Mouse (Mus musculus) limb, embryonic 13.5 days (tissue): Measurements from ENCODE around the gene Pcgf2. TPM values are rescaled to one million over a fixed set of nuclear protein-coding genes. Genes with fewer than 3 reads are reported as not detected.
"Not testable (repeated sequence)": the region's sequence is repeated elsewhere in the genome, so short reads cannot be mapped to it uniquely, and the experiment has no call there.

ENCODE experiments used
- ATAC-seq: fragments of 200-750 bp; cut with Nextera tagmentation; 2 replicates; pipeline ENCODE4 v1.8.0; 2017; ENCODE audit warnings: low read depth, moderate number of reproducible peaks, moderate TSS enrichment; ENCODE audit not compliant: low FRiP score
- H3K27ac ChIP-seq: fragments of 300-500 bp; sonication (generic); 2 replicates; pipeline ENCODE4 v1.5.1; 2015; ENCODE audit warnings: inconsistent platforms, mild to moderate bottlenecking, moderate library complexity
- H3K27me3 ChIP-seq: fragments of 300-500 bp; sonication (generic); 2 replicates; pipeline ENCODE4 v1.6.1; 2015; ENCODE audit warnings: mild to moderate bottlenecking, inconsistent platforms
- H3K36me3 ChIP-seq: fragments of 300-500 bp; sonication (generic); 2 replicates; pipeline ENCODE4 v1.6.1; 2015; ENCODE audit warnings: inconsistent platforms, mild to moderate bottlenecking, moderate library complexity
- H3K4me1 ChIP-seq: fragments of 300-500 bp; sonication (generic); 2 replicates; pipeline ENCODE4 v1.6.1; 2015; ENCODE audit warnings: inconsistent platforms
- H3K4me2 ChIP-seq: fragments of 300-500 bp; sonication (generic); replicated peaks from 2 replicates; pipeline ENCODE4 v1.6.1; 2015; ENCODE audit warnings: inconsistent platforms, mild to moderate bottlenecking, moderate library complexity
- H3K4me3 ChIP-seq: fragments of 300-500 bp; sonication (generic); 2 replicates; pipeline ENCODE4 v1.5.1; 2015; ENCODE audit warnings: moderate library complexity, mild to moderate bottlenecking, inconsistent platforms
- H3K9ac ChIP-seq: fragments of 300-500 bp; sonication (generic); 2 replicates; pipeline ENCODE4 v1.6.1; 2015; ENCODE audit warnings: mild to moderate bottlenecking, inconsistent platforms
- H3K9me3 ChIP-seq: fragments of 300-500 bp; sonication (generic); 2 replicates; pipeline ENCODE4 v1.6.1; 2016; ENCODE audit warnings: inconsistent platforms
- WGBS: fragments of 180-500 bp; shearing (Covaris S2); methylation state at CpG from one replicate; pipeline ENCODE4 v1.1.7; 2015; 5-methylcytosine and 5-hydroxymethylcytosine counted together
- polyA plus RNA-seq: library from polyadenylated mRNA; unstranded; fragments of >200 nt; fragmentation: Nextera tagmentation; extraction: Ambion mirVana; gene quantifications from 2 replicates; pipeline ENCODE4 v1.2.1, GENCODE M21; 2015

The Pcgf2 gene
- polyA plus RNA-seq, 1 experiment from 2014 or later: 21.3 TPM

DNA sequence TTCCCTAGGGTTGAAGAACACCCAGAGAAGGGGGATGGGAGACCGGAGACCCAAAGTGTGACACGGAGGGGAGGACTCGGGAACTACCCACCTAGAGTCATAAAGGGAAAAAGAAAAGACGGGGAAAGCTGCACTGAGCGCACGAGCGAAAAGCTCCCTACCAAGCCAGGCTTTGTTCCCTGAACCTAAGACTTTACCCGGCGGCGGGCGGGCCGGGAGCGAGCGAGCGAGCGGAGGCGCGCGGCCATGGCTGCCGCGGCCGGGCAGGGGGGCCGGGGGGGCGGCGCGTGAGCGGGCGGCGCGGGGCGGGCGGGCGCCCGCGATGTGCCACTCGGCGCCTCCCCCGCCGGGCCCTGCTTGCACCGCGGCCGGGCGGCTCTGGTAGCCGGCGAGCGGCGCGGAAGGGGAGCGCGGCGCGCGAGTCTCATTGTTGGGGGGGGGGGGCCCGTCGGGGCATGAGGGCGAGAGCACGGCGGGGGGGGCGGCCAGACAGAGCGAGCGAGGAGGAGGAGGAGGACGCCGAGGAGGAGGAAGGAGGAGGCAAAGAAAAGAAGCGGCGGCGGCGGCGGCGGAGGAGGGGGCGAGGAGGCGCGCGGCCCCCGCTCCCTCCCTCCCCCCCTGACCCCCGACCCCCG is 37.3 kb downstream of the Pcgf2 start, which contains the start of gene Mllt6:
Gene Mllt6, plus strand, starts transcription at position 522 of the 635 bp plus-strand sequence.
- peak; percentile 44; the same call in 1 of the 2 replicates for ATAC-seq
- peak within 1 kb of the TSS; percentile 85 for H3K27ac ChIP-seq
- H3K9me3 ChIP-seq: no peaks in the 10 kb centered on the region
- H3K36me3 ChIP-seq: peaks cover 27% of the 10 kb centered on the region
- peaks cover 21% of the 10 kb centered on the region for H3K27me3 ChIP-seq
- H3K4me1 ChIP-seq: peaks cover 48% of the 10 kb centered on the region
- peak within 1 kb of the TSS; percentile 87 for H3K9ac ChIP-seq
- H3K4me2 ChIP-seq: peak within 1 kb of the TSS; percentile 92
- WGBS: under 1% methylated on average over 28 of the region's 76 CpGs
- H3K4me3 ChIP-seq: peak within 1 kb of the TSS; percentile 90

DNA sequence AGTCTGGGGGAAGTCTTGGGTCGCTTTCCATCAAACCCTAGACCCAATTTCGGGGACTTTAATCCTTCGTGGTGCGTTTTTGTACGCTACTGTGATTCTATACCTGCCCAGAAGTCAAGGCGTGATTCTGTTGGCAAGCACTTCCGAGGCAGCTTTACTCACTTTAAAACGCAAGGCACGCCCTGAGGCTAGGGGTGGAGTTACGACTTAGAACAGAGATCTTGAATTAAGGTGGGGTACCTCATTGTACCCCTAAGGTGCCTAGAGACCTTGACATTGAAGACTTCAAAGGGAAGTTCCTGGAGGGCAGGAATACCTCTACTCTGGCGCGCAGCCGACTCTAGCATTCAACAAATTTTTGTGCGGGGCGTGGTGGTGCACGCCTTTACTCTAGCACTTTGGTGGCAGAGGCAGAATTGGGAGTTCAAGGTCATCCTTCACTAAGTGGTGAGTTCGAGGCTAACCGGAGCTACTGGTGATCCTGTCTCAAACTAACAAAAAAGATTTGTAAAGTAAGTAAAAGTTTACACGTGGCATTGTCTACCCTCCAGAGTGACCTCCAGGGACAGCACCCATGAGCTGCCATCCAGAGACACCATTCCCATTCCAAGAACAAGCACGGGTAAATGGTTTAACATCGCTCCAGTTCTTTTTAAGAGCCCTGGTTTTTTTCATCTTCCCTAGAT is 37.9 kb downstream of the Pcgf2 start:
- peak overlapping the region; percentile 92 for H3K4me2 ChIP-seq
- no peak for ATAC-seq
- peak overlapping the region; percentile 15; the same call in 1 of the 2 replicates for H3K27ac ChIP-seq
- no peaks in the 10 kb centered on the region for H3K9me3 ChIP-seq
- peaks cover 21% of the 10 kb centered on the region for H3K36me3 ChIP-seq
- peak overlapping the region; percentile 87; the same call in 1 of the 2 replicates for H3K9ac ChIP-seq
- under 1% methylated on average over 21 of the region's 21 CpGs for WGBS
- peaks cover 48% of the 10 kb centered on the region for H3K4me1 ChIP-seq
- H3K4me3 ChIP-seq: peak overlapping the region; percentile 90
- H3K27me3 ChIP-seq: peaks cover 21% of the 10 kb centered on the region

DNA sequence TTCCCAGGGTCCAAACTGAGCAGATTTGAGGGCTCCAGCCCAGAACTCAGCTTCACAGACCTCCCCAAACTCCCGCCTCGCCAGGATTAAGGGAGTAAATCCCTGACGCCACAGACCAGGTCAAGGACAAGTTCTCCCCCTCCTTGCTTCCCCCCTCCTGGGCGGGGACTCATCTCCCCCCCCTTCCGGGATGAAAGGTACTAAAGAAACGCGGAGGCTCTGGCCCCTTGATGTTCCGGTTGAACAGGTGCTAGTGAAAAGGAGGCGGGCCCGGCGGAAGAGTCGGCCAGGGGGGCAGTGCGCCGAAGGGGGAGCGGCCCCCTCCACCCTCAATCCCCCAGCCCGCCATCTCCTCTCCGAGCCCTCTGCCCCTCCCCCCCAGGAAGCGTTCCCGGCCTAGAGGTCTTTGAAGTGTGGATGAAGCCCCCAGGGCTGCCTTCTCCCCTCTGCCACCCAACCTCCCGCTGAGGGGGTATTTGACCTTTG is 38.6 kb downstream of the Pcgf2 start:
- peaks cover 21% of the 10 kb centered on the region for H3K27me3 ChIP-seq
- peak overlapping the region; percentile 92 for H3K4me2 ChIP-seq
- H3K9ac ChIP-seq: peak overlapping the region; percentile 25; the same call in 1 of the 2 replicates
- peaks cover 15% of the 10 kb centered on the region for H3K36me3 ChIP-seq
- H3K4me1 ChIP-seq: peaks cover 48% of the 10 kb centered on the region
- H3K4me3 ChIP-seq: peak overlapping the region; percentile 90
- ATAC-seq: no peak
- no peaks in the 10 kb centered on the region for H3K9me3 ChIP-seq
- H3K27ac ChIP-seq: no peak overlapping the region
- under 1% methylated on average over 19 of the region's 20 CpGs for WGBS

DNA sequence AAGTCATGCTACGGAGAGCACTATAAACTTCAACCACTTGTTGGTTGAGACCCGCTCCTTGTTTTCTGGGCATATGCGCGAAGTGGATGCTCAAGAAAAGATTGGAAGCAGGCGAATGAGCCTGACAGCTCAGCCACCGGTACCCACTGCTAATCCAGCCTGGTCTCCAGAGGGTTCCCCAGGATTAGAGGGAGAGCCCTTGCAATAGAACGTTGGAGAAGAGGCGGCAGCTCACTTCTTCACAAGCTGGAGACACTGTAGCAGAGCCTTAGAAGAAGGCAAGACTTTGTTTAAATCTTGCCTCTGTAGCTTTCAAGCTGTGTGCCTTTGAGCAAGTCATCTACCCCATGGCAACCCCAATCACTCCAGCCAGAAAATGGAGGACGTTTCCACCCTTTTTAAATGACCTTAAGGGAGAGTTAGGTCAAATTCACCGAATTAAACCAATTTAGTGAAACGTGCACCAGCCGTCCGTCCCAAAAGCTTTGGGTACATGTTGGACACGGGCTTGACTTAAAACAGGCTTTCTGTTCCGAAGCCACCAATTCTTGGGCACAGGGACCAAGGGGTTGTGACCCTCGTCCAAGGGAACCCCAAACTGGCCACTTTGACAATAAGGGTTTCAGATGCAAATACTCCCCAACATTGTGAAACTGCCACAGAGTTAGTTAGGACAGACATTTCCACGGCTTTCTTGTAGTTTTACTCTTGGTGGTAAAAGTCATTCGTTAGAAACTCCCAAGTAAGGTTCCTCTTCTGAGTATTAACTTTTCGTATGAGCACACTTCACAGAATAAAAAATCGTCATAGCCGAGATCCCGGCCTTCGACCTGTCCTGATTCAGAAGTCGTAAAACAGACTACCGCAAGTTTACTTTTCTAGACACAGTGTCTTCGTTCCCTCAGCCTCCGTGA is 39.3 kb downstream of the Pcgf2 start:
- H3K9ac ChIP-seq: peak overlapping the region; percentile 88
- peak overlapping the region; percentile 90 for H3K4me3 ChIP-seq
- H3K27me3 ChIP-seq: peaks cover 21% of the 10 kb centered on the region
- no peaks in the 10 kb centered on the region for H3K9me3 ChIP-seq
- H3K27ac ChIP-seq: no peak overlapping the region
- peaks cover 8% of the 10 kb centered on the region for H3K36me3 ChIP-seq
- H3K4me2 ChIP-seq: peak overlapping the region; percentile 92
- 2% methylated on average over 27 of the region's 27 CpGs for WGBS
- H3K4me1 ChIP-seq: peaks cover 48% of the 10 kb centered on the region
- no peak for ATAC-seq

DNA sequence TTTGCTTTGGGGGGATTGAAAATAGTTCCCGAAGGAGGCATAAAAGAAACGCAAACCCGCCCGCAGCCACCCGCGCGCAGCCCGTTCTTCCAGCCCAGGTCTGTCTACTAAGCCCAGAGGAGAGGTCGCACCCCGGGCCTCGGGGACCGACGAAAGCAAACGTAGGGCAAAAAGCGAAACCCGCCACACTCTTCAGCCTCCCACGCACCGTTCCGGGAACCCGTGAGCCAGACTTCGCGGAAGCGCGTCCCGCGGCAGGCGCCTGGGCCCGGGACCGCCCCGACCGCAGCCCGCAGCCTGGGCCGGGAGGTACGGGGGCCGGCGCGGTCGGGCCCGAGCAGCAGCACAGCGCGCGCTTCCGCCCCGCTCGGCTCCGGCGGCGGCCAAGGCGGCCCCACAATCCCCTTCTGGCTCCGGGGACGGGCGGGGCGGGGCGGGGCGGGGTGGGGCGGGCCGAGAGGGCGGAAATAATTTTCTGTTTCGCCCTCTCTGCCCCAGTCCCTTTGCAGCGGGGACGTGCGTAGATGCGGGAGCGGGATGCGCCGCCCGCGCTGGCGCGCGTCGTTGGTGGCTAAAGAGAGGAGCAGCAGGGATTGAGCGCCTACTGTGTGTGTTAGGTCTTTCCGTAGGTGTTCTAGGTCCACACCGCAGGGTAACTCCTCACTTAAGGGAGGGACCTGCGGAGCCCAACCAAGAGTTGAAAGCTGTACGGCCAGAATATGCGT is 40.1 kb downstream of the Pcgf2 start:
- peaks cover 44% of the 10 kb centered on the region for H3K4me1 ChIP-seq
- under 1% methylated on average over 69 of the region's 78 CpGs for WGBS

DNA sequence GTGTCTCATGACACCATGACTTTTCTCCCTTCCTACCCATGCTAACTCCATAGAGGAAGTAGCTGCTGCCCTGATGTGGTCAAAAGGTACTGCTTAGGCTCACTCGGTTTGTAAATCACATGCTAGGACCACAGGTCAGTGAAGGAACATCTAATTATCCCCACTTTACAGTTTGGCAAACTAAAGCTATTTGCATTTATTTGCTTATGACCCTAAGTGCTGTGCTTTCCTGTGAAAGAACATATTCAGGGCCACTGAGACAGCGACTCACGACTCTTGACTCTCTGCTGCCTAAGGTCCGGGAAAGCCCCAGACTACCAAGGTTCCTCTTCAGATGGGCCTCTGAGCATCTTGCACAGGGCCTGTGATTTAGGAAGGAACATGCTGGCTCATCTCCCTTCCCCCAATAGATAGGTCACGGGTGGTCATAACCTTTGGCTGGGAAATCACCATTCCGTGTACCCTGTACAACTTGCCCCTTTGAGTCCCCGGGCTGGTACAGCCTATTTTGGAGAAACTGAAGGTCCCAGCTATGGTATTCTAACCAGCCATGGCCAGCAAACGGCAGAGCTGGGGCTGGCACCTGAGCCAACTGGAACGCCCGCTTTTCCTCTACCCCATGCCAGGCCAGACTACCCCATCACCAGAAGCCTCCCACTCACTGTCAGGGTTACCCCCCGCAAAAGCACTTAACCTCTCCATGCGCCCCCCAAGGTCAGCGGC is 40.9 kb downstream of the Pcgf2 start:
- peak overlapping the region; percentile 65; the same call in 1 of the 2 replicates for H3K27ac ChIP-seq

More for the DNA sequence above, 40.1 kb downstream of the Pcgf2 start:
- Histone ChIP-seq H3K9ac (peak overlapping the region; percentile 88), H3K4me3 (peak overlapping the region; percentile 90), H3K9me3 (no peaks in the 10 kb centered on the region), H3K4me2 (peak overlapping the region; percentile 92), H3K36me3 (no peaks in the 10 kb centered on the region), H3K27me3 (peaks cover 21% of the 10 kb centered on the region), H3K27ac (peak overlapping the region; percentile 65; the same call in 1 of the 2 replicates)
- peak; percentile 89 for ATAC-seq

DNA sequence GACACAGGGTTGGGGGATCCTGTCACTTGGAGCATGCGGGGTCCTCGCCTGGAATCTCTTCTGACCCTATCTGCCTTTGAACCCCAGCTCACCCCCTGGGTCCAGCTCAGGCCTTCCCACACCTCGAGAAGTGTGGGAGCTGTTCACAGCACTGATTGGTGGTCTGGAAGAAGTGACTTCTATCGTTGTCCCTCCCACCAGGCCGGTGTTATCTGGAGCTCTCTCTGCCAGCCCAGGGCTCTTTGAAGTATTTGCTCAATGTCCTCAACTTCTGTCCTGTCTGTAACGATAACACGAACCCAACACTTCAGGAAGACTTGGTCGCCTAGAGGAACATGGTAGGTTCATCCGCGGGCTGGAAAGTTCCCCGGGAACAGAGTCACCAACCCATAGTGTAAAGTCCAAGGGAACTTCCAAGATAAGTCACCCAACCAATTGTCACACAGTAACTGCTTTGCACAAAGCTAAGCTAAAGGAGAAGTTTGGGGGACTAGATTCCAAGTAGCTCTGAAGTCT is 41.5 kb downstream of the Pcgf2 start:
- no peak for ATAC-seq
- H3K4me2 ChIP-seq: peak overlapping the region; percentile 92
- H3K27me3 ChIP-seq: peaks cover 21% of the 10 kb centered on the region
- no peaks in the 10 kb centered on the region for H3K36me3 ChIP-seq
- H3K9me3 ChIP-seq: no peaks in the 10 kb centered on the region
- H3K27ac ChIP-seq: no peak overlapping the region
- H3K4me1 ChIP-seq: peaks cover 36% of the 10 kb centered on the region
- no peak overlapping the region for H3K9ac ChIP-seq
- WGBS: 59% methylated on average over 11 of the region's 11 CpGs
- H3K4me3 ChIP-seq: peak overlapping the region; percentile 90

More for the DNA sequence above, 40.9 kb downstream of the Pcgf2 start:
- peaks cover 37% of the 10 kb centered on the region for H3K4me1 ChIP-seq
- 9% methylated on average over 13 of the region's 13 CpGs for WGBS
- peaks cover 21% of the 10 kb centered on the region for H3K27me3 ChIP-seq
- peak overlapping the region; percentile 88 for H3K9ac ChIP-seq
- peak overlapping the region; percentile 90 for H3K4me3 ChIP-seq
- H3K9me3 ChIP-seq: no peaks in the 10 kb centered on the region
- H3K4me2 ChIP-seq: peak overlapping the region; percentile 92
- no peaks in the 10 kb centered on the region for H3K36me3 ChIP-seq
- ATAC-seq: no peak

DNA sequence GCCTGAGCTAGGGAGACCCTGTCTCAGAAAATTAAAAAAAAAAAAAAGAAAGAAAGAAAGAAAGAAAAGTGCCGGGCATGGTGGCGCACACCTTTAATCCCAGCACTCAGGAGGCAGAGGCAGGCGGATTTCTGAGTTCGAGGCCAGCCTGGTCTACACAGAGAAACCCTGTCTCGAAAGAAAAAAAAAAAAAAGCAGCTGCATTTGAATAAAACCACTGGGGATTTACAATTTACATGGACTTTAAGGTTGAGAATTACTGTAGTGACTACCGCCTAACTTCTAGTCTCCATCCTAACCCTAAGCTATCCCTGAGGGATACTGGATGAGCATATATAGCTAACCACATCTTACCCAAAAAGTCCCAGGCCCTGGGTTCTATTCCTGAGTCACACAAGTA is 42.3 kb downstream of the Pcgf2 start:
- H3K36me3 ChIP-seq, H3K4me2 ChIP-seq, H3K4me3 ChIP-seq, ATAC-seq, H3K27ac ChIP-seq, H3K9ac ChIP-seq, H3K9me3 ChIP-seq: not testable (repeated sequence)
- Histone ChIP-seq H3K4me1 (peaks cover 36% of the 10 kb centered on the region), H3K27me3 (peaks cover 21% of the 10 kb centered on the region)
- 92% methylated on average over 6 of the region's 6 CpGs for WGBS

DNA sequence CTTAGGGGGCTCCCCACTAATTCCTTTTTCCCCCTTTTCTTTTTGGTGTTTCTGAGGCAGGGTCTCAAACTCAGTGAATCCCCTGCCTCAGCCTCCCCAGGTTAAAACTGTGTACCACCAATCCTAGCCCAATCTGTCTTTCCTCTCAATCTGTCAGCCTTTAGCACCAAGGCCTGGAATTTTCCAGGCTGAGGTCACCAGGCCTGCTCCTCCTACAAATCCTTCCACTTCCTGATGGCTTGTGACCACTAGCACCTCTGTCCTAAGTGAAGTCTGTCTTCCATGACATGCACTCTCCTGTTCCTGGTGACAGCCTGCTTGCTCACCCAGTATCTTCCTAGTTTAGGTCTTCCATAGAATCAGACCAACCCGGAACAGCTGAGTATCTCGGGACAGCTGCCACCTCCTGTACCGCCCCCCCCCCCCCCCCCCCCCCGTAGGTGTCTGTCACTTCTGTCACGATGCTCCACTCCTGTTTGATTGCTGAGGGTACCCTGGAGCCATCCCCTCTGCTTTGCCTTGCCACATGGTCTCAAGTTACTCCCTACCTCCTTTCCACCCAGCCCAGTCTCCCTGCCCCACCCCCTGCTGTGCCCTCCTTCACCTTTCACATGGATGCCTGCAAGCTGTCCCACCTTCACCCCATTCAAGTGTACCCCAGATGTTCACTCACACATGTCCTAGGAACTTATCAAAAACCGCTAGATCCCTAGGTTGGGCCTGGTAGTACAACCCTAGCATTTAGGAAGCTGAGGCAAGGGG is 42.9 kb downstream of the Pcgf2 start:
- Histone ChIP-seq H3K27ac (no peak overlapping the region), H3K4me1 (peaks cover 32% of the 10 kb centered on the region), H3K36me3 (no peaks in the 10 kb centered on the region), H3K4me2 (no peak overlapping the region), H3K27me3 (peaks cover 18% of the 10 kb centered on the region), H3K9me3 (peaks cover 3% of the 10 kb centered on the region; the same call in 1 of the 2 replicates), H3K4me3 (no peak overlapping the region), H3K9ac (no peak overlapping the region)
- ATAC-seq: no peak
- WGBS: 28% methylated on average over 5 of the region's 6 CpGs
